Mouse (Mus musculus) CH12.LX (cell line): ENCODE data around the gene Slc4a8. TPM values are rescaled to one million over a fixed set of nuclear protein-coding genes. Genes with fewer than 3 reads are reported as not detected.

Experiments
- DNase-seq: peaks from one replicate; pipeline ENCODE4 v3.0.0-alpha.2; 2013; ENCODE audit errors: extremely low read depth
- H3K27ac ChIP-seq: 2 replicates; pipeline ENCODE4 v1.5.1; 2012; ENCODE audit warnings: low read depth, mild to moderate bottlenecking, control low read depth, moderate library complexity; ENCODE audit not compliant: insufficient read depth
- H3K27me3 ChIP-seq: replicated peaks from 2 replicates; pipeline ENCODE3; 2012; ENCODE audit warnings: inconsistent platforms
- H3K36me3 ChIP-seq, 2 experiments: replicated peaks in 1 of 2; 2 replicates each; pipeline versions ENCODE3 to v1.6.1; 2012; ENCODE audit warnings: inconsistent platforms in 1 of 2, low read length in 1 of 2, mild to moderate bottlenecking in 1 of 2, mixed read lengths in 1 of 2, moderate library complexity in 1 of 2; ENCODE audit not compliant: control insufficient read depth in 1 of 2, insufficient read depth in 1 of 2
- H3K4me1 ChIP-seq, 2 experiments: 2 replicates each; pipeline ENCODE4 v1.6.1; 2012; ENCODE audit warnings: inconsistent platforms in 1 of 2, moderate library complexity in 1 of 2; ENCODE audit not compliant: insufficient read depth in 2 of 2, control insufficient read depth in 1 of 2
- H3K4me2 ChIP-seq: 2 replicates; pipeline ENCODE4 v1.6.1; 2012; ENCODE audit warnings: low read depth, mild to moderate bottlenecking, control low read depth; ENCODE audit not compliant: poor library complexity, insufficient read depth, severe bottlenecking
- H3K4me3 ChIP-seq, 3 experiments: fragments of 150-350 bp in 1 of 3; sonication (generic) in 1 of 3; replicated peaks in 1 of 3; 2 replicates each; pipeline versions ENCODE3 to v1.5.1; 2011 to 2012; ENCODE audit warnings: low read depth in 2 of 3, low read length in 2 of 3, mild to moderate bottlenecking in 2 of 3, moderate library complexity in 2 of 3, control low read depth in 1 of 3, improper control_type of control experiment in 1 of 3, inconsistent platforms in 1 of 3, mixed read lengths in 1 of 3; ENCODE audit not compliant: poor library complexity in 1 of 3
- H3K79me2 ChIP-seq: replicated peaks from 2 replicates; pipeline ENCODE4 v1.6.1; 2012; ENCODE audit warnings: mild to moderate bottlenecking, moderate library complexity; ENCODE audit not compliant: control insufficient read depth, poor library complexity, insufficient read depth, severe bottlenecking; ENCODE audit errors: extremely low read depth
- H3K9ac ChIP-seq: 2 replicates; pipeline ENCODE4 v1.6.1; 2012; ENCODE audit warnings: low read depth, mild to moderate bottlenecking, control low read depth, moderate library complexity; ENCODE audit not compliant: insufficient read depth
- H3K9me3 ChIP-seq: replicated peaks from 2 replicates; pipeline ENCODE3; 2012; ENCODE audit warnings: low read length, inconsistent platforms, mixed read lengths
- CTCF ChIP-seq, 2 experiments: IDR thresholded peaks in 1 of 2; conservative IDR thresholded peaks in 1 of 2; 2 replicates each; pipeline ENCODE4 v1.5.1; 2011 to 2012; ENCODE audit warnings: low read depth in 2 of 2, low read length in 2 of 2, improper control_type of control experiment in 1 of 2, inconsistent platforms in 1 of 2, mild to moderate bottlenecking in 1 of 2, moderate library complexity in 1 of 2
- ELF1 ChIP-seq: IDR thresholded peaks from 2 replicates; pipeline ENCODE4 v1.6.1; 2014; ENCODE audit warnings: low read depth, mild to moderate bottlenecking, inconsistent platforms, low read length, improper control_type of control experiment
- EP300 ChIP-seq: IDR thresholded peaks from 2 replicates; pipeline ENCODE4 v1.6.1; 2011; ENCODE audit warnings: low read length, improper control_type of control experiment
- HCFC1 ChIP-seq: IDR thresholded peaks from 2 replicates; pipeline ENCODE4 v1.6.1; 2012; ENCODE audit warnings: low read depth, mild to moderate bottlenecking, inconsistent platforms, low read length, improper control_type of control experiment
- JUN ChIP-seq: IDR thresholded peaks from 2 replicates; pipeline ENCODE4 v1.6.1; 2011; ENCODE audit warnings: low read depth, mild to moderate bottlenecking, low read length, improper control_type of control experiment, moderate library complexity; ENCODE audit not compliant: insufficient read depth
- JUND ChIP-seq: conservative IDR thresholded peaks from 2 replicates; pipeline ENCODE4 v1.6.1; 2011; ENCODE audit warnings: low read depth, low read length, improper control_type of control experiment
- KAT2A ChIP-seq: IDR thresholded peaks from 2 replicates; pipeline ENCODE4 v1.6.1; 2012; ENCODE audit warnings: low read length, improper control_type of control experiment, inconsistent platforms; ENCODE audit not compliant: insufficient replicate concordance
- MAZ ChIP-seq: IDR thresholded peaks from 2 replicates; pipeline ENCODE4 v1.6.1; 2012; ENCODE audit warnings: low read depth, mild to moderate bottlenecking, inconsistent platforms, low read length, improper control_type of control experiment, moderate library complexity
- MEF2A ChIP-seq: IDR thresholded peaks from 2 replicates; pipeline ENCODE4 v1.6.1; 2014; ENCODE audit warnings: low read depth, mild to moderate bottlenecking, inconsistent platforms, low read length, improper control_type of control experiment, borderline replicate concordance
- PAX5 ChIP-seq: IDR thresholded peaks from 2 replicates; pipeline ENCODE4 v1.6.1; 2012; ENCODE audit warnings: low read length, inconsistent platforms, mixed read lengths
- POLR2A ChIP-seq: IDR thresholded peaks from 2 replicates; pipeline ENCODE4 v1.6.1; 2011; ENCODE audit warnings: low read depth, mild to moderate bottlenecking, improper control_type of control experiment, low read length
- RAD21 ChIP-seq: IDR thresholded peaks from 2 replicates; pipeline ENCODE4 v1.6.1; 2011; ENCODE audit warnings: low read depth, mild to moderate bottlenecking, low read length, improper control_type of control experiment, moderate library complexity
- SIN3A ChIP-seq: IDR thresholded peaks from 2 replicates; pipeline ENCODE4 v1.6.1; 2012; ENCODE audit warnings: low read length, improper control_type of control experiment, inconsistent platforms
- SMC3 ChIP-seq: IDR thresholded peaks from 2 replicates; pipeline ENCODE4 v1.6.1; 2011; ENCODE audit warnings: low read depth, low read length, improper control_type of control experiment
- TBP ChIP-seq: conservative IDR thresholded peaks from 2 replicates; pipeline ENCODE4 v1.6.1; 2011; ENCODE audit warnings: low read depth, low read length, improper control_type of control experiment
- ZC3H11A ChIP-seq: IDR thresholded peaks from 2 replicates; pipeline ENCODE4 v1.6.1; 2012; ENCODE audit warnings: low read depth, mild to moderate bottlenecking, inconsistent platforms, low read length, improper control_type of control experiment
- ZKSCAN1 ChIP-seq: IDR thresholded peaks from 2 replicates; pipeline ENCODE4 v1.6.1; 2012; ENCODE audit warnings: low read depth, inconsistent platforms, low read length, improper control_type of control experiment, borderline replicate concordance
- ZMIZ1 ChIP-seq: IDR thresholded peaks from 2 replicates; pipeline ENCODE4 v1.6.1; 2012; ENCODE audit warnings: low read depth, mild to moderate bottlenecking, inconsistent platforms, low read length, improper control_type of control experiment
- ZNF384 ChIP-seq: IDR thresholded peaks from 2 replicates; pipeline ENCODE4 v1.6.1; 2012; ENCODE audit warnings: low read depth, low read length, improper control_type of control experiment, inconsistent platforms
- dilution Hi-C: fragments of 300-500 bp; cut with MboI; formaldehyde crosslinking; loops from 2 replicates; pipeline ENCODE4 v1.14.3; 2020; ENCODE audit warnings: low sequenced_read_pairs; ENCODE audit not compliant: extremely low pct_unique_long_range_greater_than_20kb, extremely low pct_ligation_motif_present
- in situ Hi-C: fragments of 300-500 bp; cut with MboI; formaldehyde crosslinking; loops from 3 replicates; pipeline ENCODE4 v1.14.3; 2019; ENCODE audit warnings: low sequenced_read_pairs, low pct_ligation_motif_present, low pct_unique_long_range_greater_than_20kb, mixed read lengths
- polyA plus RNA-seq: library from polyadenylated mRNA; unstranded; fragments of >175 nt; gene quantifications from 2 replicates; pipeline ENCODE4 v1.2.1, GENCODE M21; 2012; ENCODE audit warnings: low read depth; ENCODE audit not compliant: insufficient read length
- total RNA-seq, 2 experiments: library from RNA; depleted of rRNA; stranded (reverse); fragments of 300-350 nt in 1 of 2; fragments of >200 nt in 1 of 2; gene quantifications; 2 replicates each; pipeline ENCODE4 v1.2.3; 2012 to 2014

Gene Slc4a8
- total and polyA plus RNA-seq, 3 experiments: 4.7 to 9.6 (median 5.1) TPM

- TF ChIP-seq SMC3 (no peak), JUN (peak; percentile 60; the same call in 1 of the 2 replicates), ELF1 (peak; percentile 91), PAX5 (no peak), KAT2A (no peak), POLR2A (peak; percentile 74), MAZ (peak; percentile 76; the same call in 1 of the 2 replicates), ZC3H11A (no peak), RAD21 (no peak; the same call in 1 of the 2 replicates), ZKSCAN1 (no peak; the same call in 1 of the 2 replicates), ZNF384 (peak; percentile 97), MEF2A (peak; percentile 68; the same call in 1 of the 2 replicates), JUND (peak; percentile 82), SIN3A (peak; percentile 87), EP300 (peak; percentile 80), TBP (peak; percentile 88), HCFC1 (peak; percentile 65)
- TF ChIP-seq, all 38 proteins: peak for 24
Observed at GRCm38 (mm10) chr15:100732580-100732979, 29.0 kb upstream of the Slc4a8 start (continued).

DNA sequence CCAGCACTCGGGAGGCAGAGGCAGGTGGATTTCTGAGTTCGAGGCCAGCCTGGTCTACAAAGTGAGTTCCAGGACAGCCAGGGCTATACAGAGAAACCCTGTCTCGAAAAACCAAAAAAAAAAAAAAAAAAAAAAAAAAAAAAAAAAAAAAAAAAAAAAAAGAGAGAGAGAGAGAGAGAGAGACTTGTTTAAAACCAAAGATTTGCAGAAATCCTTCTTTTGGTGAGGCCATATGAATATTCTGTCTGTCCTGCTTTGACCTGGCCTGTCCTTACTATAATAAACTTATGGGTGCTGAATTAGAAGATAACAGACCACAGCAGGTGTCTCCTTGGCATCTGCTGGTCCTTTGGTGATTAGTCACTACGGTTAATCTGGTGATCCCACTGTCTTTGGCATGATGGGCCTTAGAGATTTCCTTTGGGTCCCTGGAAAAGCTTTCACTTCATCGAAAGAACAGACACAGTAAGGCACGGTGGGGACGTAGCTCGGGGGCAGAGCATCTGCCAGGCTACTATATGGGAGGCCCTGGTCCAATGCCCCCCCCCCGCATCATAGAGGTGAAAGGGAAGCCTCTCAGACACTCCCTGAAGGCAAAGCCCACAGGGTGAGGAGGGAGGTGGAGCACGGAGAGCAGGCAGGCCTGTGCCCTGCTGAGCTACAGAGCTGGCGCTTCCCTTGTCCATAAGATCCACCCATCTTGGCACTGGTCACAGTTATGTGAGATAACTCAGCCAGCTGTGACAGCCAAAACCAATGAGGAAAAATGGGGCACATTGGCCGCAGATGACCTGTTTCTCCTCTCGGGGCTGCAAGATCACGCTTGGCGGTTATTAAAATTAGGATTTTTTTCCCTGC lies 26.2 kb upstream of the Slc4a8 start:
- dilution Hi-C loops (no loop called here), in situ Hi-C loops (no loop called here)
- DNase-seq: no peak
- no peak overlapping the region for H3K27ac ChIP-seq
- no peak overlapping the region for H3K4me3 ChIP-seq
- H3K79me2 ChIP-seq: no peaks in the 10 kb centered on the region
- no peaks in the 10 kb centered on the region for H3K9me3 ChIP-seq
- no peak overlapping the region for H3K9ac ChIP-seq
- peaks cover 3% of the 10 kb centered on the region for H3K27me3 ChIP-seq
- peaks cover 0 to 8% of the 10 kb centered on the region in 2 experiments for H3K36me3 ChIP-seq
- TF ChIP-seq HCFC1 (no peak), ZMIZ1 (no peak), ZNF384 (peak; percentile 76), CTCF (conservative IDR thresholded peaks at IDR 0.05 in 1 of 2, IDR thresholded peaks at IDR 0.05 in 1 of 2; ENCODE audit: low read depth in 2 of 2, low read length in 2 of 2) (no peak)
- TF ChIP-seq, all 38 proteins: peak for 1
- H3K4me2 ChIP-seq: no peak overlapping the region
- H3K4me1 ChIP-seq: peaks cover 26 to 55% of the 10 kb centered on the region in 2 experiments
